Mouse (Mus musculus) adrenal gland, adult (tissue): ENCODE measurements at regions not wholly inside any gene's neighbourhood (a gene's known extent, or its start where the extent isn't known, plus 50 kb on each side); places are given as distances from the start of the nearest gene placed in this dataset.

Source experiments
- DNase-seq, 2 experiments: peaks; one replicate each; pipeline ENCODE4 v3.0.0; 2022 to 2023; ENCODE audit warnings: low spot score in 1 of 2; ENCODE audit not compliant: inconsistent age in 2 of 2

DNA sequence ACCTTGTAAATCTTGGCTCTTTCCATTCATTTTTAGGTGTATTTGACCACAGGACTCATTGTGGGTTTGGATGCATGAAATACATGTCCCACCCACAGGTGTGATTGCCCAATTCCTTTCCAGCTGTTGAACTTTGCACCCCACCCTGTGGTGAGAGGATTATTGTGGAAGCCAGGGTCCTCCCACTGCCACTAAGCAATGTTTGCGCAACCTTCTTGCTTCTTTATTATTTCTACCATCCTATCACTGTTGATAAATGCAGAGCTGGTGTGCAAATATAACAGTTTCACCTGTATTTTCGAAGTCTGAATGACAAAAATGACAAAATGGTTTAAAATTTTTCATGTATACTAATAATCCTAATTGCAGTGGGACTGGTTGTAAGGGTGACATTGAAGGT lies 315.9 kb upstream of the Vwc2 start:
- peak in 1 of 2 experiments; percentile 43 for DNase-seq

DNA sequence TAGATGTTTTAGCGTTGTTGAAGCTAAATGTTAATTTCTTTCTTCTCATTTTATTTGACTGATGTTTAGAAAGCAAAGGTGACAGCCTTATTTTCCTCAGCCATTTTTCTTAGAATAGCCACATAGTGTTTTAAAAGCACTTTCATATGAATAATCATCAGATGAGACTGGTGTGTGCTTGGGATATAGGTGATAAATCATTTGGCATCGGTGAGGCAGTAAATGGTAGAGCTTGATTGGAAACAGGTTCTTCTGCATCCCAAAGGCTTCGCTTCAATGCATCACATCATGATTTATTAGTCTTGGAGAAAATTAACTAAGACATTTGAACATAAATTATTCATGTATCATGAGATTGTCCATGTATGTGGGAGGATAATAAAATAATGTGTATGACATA lies 273.8 kb upstream of the Vwc2 start:
- DNase-seq = no peak

DNA sequence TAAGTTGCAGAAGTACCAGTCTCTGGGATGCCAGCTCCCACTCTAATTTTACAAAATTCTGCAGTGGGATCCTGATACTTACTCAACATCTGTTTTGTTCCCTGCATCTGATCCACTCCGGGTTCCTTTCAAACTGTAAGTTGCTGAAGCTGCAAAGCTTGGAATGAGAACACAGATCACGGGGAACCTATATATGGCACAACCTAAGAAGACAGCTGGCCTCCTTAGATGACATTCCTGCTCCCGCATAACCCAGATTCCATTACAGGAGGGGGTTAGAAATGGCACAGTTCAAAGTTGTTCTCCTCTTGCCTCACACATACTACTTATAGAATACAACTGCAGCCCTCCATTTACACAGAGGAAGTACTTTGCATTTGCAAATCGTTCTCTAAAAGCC lies 272.9 kb upstream of the Vwc2 start:
- no peak for DNase-seq

DNA sequence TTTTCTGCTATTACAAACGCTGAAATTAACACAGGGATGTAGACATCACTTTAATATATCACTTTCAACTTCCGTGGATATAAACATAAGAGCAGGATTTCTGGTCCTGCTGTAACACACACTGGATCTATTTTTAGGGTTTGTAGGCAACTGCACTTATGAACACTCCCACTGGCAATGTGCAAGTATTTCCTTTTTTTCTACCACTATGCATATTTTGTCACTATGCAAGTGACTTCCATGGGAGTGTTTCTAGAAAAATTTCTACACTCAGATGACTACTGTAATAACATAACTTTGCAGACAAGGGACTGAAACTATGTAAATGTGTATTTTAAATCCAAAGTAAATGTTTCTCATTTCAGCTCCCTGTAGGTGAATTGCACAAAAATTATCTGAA lies 241.8 kb upstream of the Vwc2 start:
- no peak for DNase-seq

DNA sequence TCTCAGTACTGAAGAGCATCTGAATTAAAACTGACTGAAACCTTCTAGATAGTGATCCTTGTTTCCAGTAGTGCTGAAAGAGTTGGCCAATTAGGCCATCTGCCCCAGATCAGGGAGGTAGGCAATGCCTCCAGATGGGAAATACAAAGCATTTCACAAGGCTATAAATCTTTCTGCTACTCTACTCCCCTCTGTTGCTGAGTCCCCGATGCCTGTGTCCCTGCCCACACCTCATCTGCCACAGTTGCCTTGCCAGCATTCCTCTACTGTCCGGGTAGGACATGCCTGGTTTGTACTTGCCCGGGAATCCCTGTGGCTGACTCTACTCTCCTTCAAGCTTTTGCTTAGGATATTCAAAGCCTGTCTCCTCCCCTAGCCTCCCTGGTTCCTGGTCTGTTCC lies 220.7 kb upstream of the Vwc2 start:
- no peak for DNase-seq

DNA sequence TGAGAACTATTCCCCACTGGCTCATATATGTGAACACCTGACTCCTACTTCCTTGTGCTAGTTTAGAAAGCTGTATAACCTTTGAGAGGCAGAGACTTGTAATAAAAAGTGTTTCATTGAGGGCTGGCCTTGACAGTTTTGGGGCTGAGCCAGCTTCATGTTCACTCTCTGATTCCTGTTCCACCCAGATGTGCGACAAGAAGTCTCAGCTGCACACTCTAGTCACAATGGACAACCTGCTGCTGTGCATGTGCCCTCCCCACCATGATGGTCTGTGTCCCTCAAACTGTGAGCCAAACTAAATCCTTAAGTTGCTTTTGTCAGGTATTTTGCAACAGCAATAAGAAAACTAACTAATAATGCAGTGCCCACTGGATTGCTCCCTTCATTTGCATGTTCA lies 190.0 kb upstream of the Vwc2 start:
- DNase-seq = peak in 1 of 2 experiments; percentile 18

DNA sequence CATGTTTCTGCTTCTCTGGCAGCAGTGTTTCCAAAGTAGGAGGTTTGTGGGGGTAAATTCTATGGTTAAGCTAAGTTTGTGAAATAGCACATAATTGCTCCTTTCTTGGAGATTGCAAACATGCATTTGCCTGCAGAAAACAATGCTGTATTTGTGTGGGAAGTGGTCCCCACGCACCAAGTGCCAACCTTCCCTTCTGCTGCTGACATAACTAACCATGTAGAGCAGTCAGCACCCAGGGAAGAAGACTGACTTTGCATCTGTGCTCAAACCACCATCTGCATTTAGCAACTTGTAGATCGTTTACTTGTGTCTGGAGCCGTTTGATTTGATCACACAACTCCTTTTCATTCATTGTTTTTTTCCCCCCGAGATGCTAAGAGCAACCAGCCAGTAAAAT lies 161.1 kb upstream of the Vwc2 start:
- no peak for DNase-seq
